Mouse (Mus musculus): Measurements from ENCODE around the gene Rhobtb3.

DNA sequence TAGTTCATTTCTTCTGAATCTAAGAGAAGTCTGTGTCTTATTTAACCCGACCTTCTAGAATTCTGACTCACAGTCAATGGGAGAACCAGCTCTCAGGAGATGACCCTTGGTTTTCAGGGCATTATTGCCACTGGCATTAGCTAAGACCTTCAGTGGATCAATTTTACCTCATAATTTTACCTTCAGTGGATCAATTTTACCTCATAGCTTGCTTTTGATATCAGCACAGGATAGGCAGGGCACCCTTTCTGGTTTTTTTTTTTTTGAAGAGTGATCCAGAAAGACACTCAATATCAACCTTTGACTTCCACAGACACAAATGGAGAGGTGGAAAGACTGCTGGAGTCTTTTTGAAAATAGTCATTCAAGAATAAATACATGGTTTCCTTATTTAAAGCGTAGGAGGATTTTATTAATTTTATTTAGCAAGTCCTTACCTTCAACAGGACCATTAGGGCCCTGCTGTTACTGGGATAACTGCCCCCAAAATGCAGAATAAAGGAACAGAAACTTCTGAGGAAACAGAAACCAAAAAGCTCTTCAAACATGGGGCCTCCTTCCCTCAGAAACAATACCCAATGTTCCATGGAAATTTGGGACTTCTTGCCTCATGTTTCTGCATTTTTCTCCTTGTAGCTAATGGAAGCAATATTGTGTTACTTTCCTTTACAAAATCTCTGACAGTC, 98.7 kb downstream of the Rhobtb3 start:
- TF ChIP-seq CTCF (conservative IDR thresholded peaks at IDR 0.05; ENCODE audit: low read length) (no peak), NANOG (IDR thresholded peaks at IDR 0.05; ENCODE audit: borderline replicate concordance, low read length) (no peak), POU5F1 (IDR thresholded peaks at IDR 0.05; ENCODE audit: borderline replicate concordance, low read length) (no peak)
